Mouse (Mus musculus) MN1 (cell line): ENCODE measurements around the gene Ntsr2.
"Not testable (repeated sequence)": the region's sequence is repeated elsewhere in the genome, so short reads cannot be mapped to it uniquely, and the experiment has no call there.

Experiments
- DNase-seq: peaks from one replicate; pipeline ENCODE4 v3.0.0-alpha.2; 2016; ENCODE audit warnings: low spot score

Gene Ntsr2

GRCm38 (mm10) chr12:16648273-16648672 is 4.9 kb upstream of the Ntsr2 start:
- no peak for DNase-seq

- DNase-seq = no peak
Observed at GRCm38 (mm10) chr12:16649819-16650218, 3.4 kb upstream of the Ntsr2 start.

GRCm38 (mm10) chr12:16655604-16656003 is 2.4 kb downstream of the Ntsr2 start:
- DNase-seq = peak; percentile 47

- peak; percentile 79 for DNase-seq
Observed at GRCm38 (mm10) chr12:16656906-16657875, 4.0 kb downstream of the Ntsr2 start.

- peak; percentile 75 for DNase-seq
Observed at GRCm38 (mm10) chr12:16661459-16661858, 8.3 kb downstream of the Ntsr2 start.

DNA sequence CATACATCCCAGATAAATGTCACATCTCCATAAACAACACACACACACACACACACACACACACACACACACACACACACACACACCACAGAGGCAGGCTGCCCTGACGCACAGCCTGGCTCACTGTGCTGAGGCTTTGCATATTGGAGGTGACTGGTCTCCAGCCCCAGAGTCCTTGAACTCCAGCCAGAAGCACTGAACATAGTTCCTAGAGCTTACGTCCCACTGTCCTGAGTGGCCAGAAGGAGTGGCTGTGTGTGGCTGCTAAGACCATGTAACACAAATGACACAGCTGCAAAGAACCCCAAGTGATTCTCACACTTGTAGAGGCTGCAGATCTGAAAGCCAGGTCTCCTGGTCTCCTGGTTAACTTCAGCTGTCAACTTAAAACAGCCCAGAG is 8.8 kb downstream of the Ntsr2 start:
- peak; percentile 65 for DNase-seq

DNA sequence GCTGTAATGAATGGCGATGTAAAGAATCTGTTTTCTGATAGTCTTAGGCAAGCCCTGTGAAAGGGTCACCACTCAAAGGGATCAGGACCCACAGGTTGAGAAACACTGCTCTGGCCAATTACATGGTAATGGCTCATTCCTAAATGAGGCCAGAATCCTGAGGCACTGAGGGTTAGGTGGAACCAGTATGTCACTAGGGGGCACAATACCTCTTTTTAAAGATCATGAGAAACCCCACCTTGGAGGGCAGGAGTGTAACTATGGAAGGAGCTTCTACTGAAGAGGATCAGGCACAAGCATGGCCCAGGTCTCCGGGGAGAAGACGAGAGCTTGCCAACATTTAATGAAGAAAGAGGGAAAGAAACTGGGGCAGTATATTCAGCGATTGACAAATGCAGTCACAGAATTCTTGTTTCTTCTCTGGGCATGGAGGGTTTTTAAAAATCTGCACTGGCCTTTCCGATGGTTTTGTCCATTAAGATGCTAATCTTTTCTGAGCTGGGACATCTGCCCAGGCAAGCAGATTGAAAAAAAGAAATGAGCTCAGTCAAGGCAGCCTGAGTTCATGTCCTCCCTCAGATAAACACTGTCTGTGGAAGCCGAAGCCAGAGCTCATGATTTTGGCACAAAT is 9.9 kb downstream of the Ntsr2 start:
- peak; percentile 78 for DNase-seq

DNA sequence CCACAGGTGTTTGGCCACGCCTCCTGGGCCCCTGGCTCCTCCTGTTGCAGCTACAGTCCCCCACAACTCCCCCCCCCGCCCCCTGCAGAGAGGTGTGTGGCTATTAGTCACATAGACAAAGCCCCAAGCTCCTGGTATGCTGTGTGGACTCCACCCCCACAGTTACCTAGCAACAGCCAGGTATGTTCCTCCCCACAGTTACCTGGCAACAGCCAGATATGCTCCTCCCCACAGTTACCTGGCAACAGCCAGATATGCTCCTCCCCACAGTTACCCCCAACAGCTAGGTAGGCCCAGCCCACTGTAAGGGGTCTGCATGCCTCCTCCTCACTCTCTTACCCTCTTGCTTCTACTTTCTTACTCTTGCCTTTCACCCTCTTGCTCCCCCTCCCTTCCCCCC is 11.8 kb downstream of the Ntsr2 start:
- DNase-seq = no peak

- no peak for DNase-seq
Observed at GRCm38 (mm10) chr12:16669176-16669575, 16.0 kb downstream of the Ntsr2 start.

DNA sequence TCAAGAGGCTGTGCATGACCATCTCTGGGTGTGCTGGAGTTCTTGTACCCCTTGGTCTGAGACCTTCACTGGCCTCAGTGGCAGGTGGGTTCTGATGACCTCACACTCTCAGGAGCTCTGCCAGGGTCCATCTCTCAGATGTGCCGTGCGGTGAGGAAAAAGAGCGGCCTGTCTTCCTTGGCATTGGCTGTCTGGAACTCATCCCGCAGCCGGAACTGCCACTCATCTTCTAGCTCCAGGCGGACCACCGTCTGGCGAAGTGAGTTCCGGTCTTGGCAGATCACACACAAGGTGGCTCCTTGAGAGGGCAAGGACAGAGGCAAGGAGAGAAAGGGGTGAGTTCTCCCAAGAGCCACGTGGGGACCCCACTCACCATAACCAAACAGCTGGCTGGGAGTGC is 19.1 kb downstream of the Ntsr2 start:
- DNase-seq = no peak

- no peak for DNase-seq
Observed at GRCm38 (mm10) chr12:16690631-16691030, 37.4 kb downstream of the Ntsr2 start.

- no peak for DNase-seq
Observed at GRCm38 (mm10) chr12:16694783-16695182, 41.6 kb downstream of the Ntsr2 start.

DNA sequence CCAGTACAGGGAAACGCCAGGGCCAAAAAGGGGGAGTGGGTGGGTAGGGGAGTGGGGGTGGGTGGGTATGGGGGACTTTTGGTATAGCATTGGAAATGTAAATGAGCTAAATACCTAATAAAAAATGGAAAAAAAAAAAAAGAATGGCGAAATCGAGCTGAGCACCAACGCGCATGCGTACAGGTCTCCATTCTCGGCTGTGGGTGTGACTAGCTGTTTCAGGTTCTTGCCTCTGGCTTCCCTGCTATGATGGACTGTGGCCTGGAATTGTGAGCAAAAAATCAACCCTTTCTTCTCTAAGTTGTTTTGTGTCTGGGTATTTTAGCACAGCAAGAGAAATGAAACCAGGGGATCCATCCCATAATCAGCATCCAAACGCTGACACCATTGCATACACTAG is 42.1 kb downstream of the Ntsr2 start:
- not testable (repeated sequence) for DNase-seq

DNA sequence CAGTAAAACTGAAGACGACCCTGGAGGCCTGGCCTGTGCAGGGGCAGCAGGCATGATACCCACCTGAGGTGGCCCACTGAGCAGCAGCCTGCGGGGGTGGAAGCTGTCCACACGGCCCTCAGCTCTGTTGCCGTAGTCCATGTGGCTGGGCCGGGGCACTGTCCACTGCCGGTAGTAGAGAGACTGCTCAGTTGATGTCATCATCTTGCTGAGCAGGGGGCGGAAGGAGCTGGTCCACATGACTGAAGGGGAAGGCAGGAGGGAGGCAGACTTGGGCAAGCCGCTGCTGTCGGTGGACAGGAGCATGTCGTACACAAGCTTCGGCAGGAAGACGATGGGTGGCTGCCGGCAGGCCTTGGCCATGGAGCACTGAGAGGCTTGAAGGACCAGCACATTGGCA is 43.0 kb downstream of the Ntsr2 start:
- DNase-seq = peak; percentile 83

GRCm38 (mm10) chr12:16698691-16699090 is 45.5 kb downstream of the Ntsr2 start:
- no peak for DNase-seq
